Mouse (Mus musculus) layer of hippocampus, adult 9-10 months (tissue): Measurements from ENCODE around the gene Hck.

Source experiments
- DNase-seq: peaks from one replicate; pipeline ENCODE4 v3.0.0; 2022; ENCODE audit warnings: low spot score

Hck gene

GRCm38 (mm10) chr2:153108313-153109264 is at the start of gene Hck:
Hck (plus strand) TSS chr2:153108468.
- no peak for DNase-seq

- DNase-seq = no peak
Observed at GRCm38 (mm10) chr2:153060216-153060615, 48.1 kb upstream of the Hck start.

- DNase-seq = no peak
Observed at GRCm38 (mm10) chr2:153063394-153063793, 44.9 kb upstream of the Hck start.

DNA sequence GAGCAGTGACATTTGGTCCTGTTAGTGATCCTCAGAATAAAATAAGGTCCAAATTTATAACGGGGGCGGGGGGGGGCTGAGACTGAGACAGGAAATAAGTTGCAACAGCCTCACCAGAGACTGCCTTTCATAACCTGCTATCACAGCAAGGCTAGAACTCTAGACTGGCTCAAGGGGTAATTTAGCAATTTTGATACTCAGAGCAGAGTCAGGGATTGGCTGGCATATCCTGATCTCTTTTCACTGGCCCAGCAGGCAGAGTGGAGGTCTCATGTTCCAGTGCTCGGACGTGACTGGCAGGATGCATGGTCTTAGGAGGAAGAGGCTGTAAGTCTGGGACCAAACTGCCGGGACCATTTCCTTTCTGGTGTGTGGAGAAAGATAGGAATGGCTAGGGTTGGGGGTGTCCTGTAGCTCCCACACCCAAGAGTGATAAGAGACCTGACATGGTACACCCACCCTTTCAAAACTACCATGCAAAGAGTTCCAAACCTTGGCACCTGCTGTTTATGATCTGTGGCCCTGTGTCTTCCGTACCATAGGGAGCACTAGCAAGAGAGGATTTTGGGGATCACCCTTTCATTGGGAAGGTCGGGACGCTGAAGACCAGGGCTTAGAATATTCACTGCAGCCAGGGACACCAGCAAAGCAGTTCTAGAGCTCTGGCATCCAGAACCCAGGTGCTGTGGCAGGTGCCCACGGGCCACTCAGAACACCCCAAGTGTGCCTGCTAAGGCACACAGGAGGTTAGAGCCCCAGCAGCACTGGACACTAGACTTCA is 43.9 kb upstream of the Hck start:
- no peak for DNase-seq

DNA sequence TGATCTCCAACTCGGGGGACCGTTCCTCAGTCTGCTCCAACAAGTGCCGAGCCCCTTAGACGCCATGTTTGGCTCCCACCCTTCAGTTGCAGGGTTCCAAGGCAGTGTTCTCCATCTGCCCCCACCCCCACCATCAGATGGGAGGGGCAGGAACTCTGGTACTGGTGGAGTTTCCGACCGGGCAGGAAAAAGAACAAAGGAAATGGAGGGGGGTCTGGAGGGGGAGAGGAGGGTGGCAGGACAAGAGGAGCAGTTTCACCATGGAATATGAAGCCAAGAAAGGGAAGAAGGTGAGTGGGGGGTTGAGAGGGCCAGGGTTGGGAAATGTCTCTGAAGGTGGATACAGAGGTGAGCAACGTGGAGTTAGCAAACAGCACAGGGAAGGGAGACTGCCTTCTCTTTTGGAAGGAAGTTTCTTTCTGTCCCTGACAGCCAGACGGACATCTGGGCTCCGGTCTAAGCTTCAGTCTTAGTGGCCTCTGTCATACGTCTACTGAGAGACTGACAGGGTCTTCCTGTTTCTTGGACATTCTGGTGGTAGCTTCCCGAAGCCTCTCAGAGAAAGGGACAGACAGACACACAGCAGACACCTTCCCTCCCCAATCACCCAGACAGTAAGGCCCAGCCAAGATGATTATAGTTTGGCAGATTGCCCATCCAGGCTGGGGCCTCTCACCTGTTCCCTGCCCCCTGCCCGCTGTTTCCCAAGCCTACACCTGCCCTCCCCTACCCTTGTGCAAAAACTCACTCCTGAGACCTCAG is 42.3 kb upstream of the Hck start, which contains the start of gene Ccm2l:
TSS of gene Ccm2l (plus strand) at position 209 of the 762 bp plus-strand sequence.
- DNase-seq = no peak

DNA sequence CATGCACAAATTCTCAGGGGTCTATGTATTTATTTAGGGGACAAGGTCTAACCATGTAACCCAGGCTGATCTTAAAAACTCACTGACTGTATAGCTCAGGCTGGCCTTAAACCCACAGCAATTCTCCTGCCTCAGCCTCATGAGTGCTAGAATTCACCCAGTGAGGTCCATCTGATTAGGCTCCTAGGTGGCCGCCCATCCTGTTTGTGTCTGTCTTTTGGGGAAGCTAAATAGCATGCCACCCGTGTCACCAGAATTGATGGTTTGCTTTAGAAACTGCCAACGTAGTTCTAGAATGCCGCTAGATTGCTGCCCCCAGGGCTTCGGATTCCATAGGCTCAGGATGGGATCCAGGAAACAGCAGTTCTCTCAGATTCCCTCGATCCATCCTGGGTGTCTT is 41.3 kb upstream of the Hck start:
- no peak for DNase-seq

DNA sequence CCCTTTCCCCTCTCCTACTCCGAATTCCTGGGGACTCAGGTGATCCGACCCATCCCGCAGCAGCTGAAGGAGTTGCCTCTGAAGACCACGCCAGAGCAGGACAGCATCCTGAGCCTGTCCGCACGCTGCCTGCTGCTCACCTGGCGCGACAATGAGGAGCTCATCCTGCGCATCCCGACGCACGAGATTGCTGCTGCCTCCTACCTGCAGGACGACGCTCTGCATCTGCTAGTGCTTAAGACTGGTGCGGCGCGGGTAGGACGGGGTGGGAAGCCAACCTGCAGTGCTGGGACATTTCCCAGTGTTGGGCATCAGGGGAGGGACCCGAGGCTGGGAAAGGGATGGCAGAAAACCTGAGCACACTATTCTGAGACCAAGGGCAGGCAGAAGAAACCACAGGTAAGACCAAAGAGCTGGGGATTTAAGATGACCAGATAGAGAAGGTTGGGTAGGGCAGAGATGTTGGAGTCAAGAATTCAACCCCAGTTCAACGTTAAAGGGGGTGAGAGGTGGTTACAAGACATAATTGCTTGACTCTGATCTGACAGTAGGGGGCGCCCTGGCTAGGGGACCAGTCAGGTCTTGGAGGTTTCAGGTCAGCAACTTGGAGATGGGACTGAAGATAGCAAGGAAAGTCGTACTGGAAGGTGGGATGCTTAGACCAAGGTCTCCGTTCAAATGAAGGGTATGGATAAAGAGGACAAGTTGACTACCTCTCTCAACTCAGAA is 37.3 kb upstream of the Hck start:
- DNase-seq = no peak

GRCm38 (mm10) chr2:153071491-153072184 is 36.6 kb upstream of the Hck start:
- no peak for DNase-seq

GRCm38 (mm10) chr2:153074651-153075050 is 33.6 kb upstream of the Hck start:
- no peak for DNase-seq

DNA sequence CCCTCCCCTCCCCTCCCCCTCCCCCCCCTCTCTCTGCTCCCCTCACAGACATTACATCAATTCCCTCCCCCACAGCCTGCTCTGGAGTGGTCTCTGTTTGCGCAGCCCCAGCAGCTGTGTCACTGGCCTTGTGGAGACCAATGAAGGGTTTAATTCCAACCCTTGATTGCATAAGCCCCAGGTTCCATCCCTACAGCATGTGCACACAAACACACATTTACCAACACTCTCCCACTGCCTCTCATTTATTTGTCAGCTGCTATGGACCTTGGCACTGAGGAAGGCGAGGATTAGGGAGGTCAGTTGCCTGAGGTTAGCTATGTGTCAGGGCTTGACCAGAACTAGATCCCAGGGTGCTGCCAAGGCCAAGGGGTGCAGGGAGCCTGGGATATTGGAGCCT is 32.3 kb upstream of the Hck start:
- DNase-seq = no peak

GRCm38 (mm10) chr2:153080841-153081523 is 27.3 kb upstream of the Hck start:
- DNase-seq = peak; percentile 76

GRCm38 (mm10) chr2:153081866-153082265 is 26.4 kb upstream of the Hck start:
- DNase-seq = no peak

- DNase-seq = no peak
Observed at GRCm38 (mm10) chr2:153083275-153083674, 25.0 kb upstream of the Hck start.

DNA sequence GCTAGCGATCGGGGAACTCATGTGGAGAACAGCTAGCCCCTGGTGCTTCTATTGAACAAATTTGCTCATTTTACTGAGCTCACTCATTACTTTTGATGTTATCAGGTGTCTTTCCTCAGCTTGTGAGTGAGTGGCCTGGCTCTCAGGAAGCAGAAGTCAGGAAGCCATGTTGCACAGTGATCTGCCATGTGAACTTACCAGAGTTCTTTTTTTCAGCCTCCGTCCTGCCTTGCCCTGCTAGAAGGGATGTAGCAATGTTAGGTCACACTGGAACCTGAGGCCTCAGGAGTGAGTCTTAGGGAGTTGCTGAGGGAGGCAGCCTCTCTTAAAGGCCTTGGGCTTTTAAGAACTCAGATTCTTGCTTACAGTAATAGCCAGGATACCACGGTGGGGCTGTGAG is 24.4 kb upstream of the Hck start:
- no peak for DNase-seq

DNA sequence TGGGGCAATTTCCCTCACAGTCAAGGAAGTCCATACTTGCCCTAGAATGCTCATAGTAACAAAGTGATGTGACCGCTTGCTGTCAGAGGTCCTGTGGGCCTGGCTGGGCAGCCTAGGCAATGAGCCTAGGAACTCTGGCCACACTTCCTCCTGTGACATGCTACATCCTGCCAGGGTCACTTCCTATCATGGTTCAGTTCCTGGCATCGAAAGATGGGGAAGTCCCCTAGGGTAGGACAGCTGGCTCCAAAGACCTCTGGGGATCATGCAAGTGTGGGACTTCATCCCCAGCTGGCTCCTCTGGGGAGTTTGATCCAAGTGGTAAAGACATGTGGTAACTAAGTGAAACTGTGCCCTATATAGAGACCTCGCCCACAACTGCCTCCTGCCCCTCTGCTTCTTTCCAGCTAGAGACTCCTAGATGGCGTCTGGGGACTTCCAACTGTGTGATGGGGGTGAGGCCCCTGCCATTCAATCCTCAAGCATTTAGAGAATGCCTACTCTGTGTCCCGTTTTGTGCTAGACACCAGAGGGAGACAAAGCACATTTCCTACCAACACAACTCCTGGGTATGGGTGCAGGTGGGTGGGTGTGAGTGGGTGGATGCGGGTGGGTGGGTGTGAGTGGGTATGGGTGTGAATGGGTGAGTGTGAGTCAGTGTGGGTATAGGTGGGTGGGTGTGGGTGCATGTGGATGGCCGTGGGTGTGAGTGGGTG is 23.8 kb upstream of the Hck start:
- no peak for DNase-seq

- DNase-seq = no peak
Observed at GRCm38 (mm10) chr2:153085556-153085955, 22.7 kb upstream of the Hck start.

GRCm38 (mm10) chr2:153086166-153086565 is 22.1 kb upstream of the Hck start:
- DNase-seq = no peak

DNA sequence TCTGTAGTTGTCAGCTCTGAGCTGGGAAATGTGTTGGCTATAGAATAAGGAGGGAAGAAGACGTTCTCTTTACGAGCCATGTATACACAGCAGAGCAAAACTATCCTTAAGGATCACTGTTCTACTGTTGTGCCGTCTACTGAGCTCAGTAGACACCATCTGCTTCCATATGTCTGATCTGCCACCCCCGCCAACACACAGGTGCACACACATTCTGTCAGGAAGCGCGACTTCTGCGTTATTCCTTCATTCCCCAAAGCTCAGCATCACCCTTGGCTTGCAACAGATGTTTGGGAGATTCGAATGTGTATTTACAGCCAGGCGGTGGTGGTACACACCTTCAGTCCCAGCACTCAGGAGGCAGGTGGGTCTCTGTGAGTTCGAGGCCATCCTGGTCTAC is 21.2 kb upstream of the Hck start:
- no peak for DNase-seq

DNA sequence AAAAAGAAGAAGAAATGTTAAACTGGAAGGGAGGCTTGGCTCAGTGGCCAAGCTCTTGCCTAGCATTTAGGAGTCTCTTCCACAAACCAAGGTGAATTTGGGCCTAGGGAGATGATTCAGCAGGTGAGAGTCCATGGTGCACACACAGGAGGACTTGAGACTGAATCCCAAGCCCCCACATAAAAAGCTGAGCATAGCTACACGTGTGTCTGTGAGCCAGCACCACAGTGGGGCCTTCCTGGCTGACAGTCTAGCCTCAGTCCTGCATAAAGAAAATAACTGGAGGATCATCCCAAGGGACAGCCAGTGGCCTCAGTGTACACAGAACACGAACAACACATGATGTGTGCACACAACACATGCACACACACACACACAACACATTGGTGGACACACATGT is 19.0 kb upstream of the Hck start:
- no peak for DNase-seq
